Mouse (Mus musculus) layer of hippocampus, adult 9-10 months (tissue): ENCODE results near the gene Tspan5.

Experiments
- DNase-seq: peaks from one replicate; pipeline ENCODE4 v3.0.0; 2022; ENCODE audit warnings: low spot score

The Tspan5 gene

GRCm38 (mm10) chr3:138771549-138772333 lies 29.7 kb downstream of the Tspan5 start:
- DNase-seq = no peak

- no peak for DNase-seq
Observed at GRCm38 (mm10) chr3:138773871-138774606, 32.0 kb downstream of the Tspan5 start.

- no peak for DNase-seq
Observed at GRCm38 (mm10) chr3:138774607-138774943, 32.6 kb downstream of the Tspan5 start.

GRCm38 (mm10) chr3:138775926-138776715 lies 34.1 kb downstream of the Tspan5 start:
- DNase-seq = no peak

- DNase-seq = no peak
Observed at GRCm38 (mm10) chr3:138781492-138781891, 39.5 kb downstream of the Tspan5 start.

GRCm38 (mm10) chr3:138783859-138784640 lies 42.1 kb downstream of the Tspan5 start:
- no peak for DNase-seq

- no peak for DNase-seq
Observed at GRCm38 (mm10) chr3:138784641-138785025, 42.6 kb downstream of the Tspan5 start.

- DNase-seq = peak; percentile 50
Observed at GRCm38 (mm10) chr3:138787758-138788488, 45.9 kb downstream of the Tspan5 start.

GRCm38 (mm10) chr3:138788489-138788850 lies 46.5 kb downstream of the Tspan5 start:
- DNase-seq = no peak

GRCm38 (mm10) chr3:138789275-138789674 lies 47.3 kb downstream of the Tspan5 start:
- DNase-seq = no peak

GRCm38 (mm10) chr3:138794533-138794932 lies 52.5 kb downstream of the Tspan5 start:
- no peak for DNase-seq

GRCm38 (mm10) chr3:138795951-138796350 lies 54.0 kb downstream of the Tspan5 start:
- DNase-seq = no peak

GRCm38 (mm10) chr3:138796583-138796982 lies 54.6 kb downstream of the Tspan5 start:
- no peak for DNase-seq

GRCm38 (mm10) chr3:138800664-138801411 lies 58.8 kb downstream of the Tspan5 start:
- DNase-seq = no peak

- no peak for DNase-seq
Observed at GRCm38 (mm10) chr3:138801661-138802060, 59.7 kb downstream of the Tspan5 start.

GRCm38 (mm10) chr3:138802722-138803443 lies 60.9 kb downstream of the Tspan5 start:
- DNase-seq = no peak

GRCm38 (mm10) chr3:138803444-138804085 lies 61.6 kb downstream of the Tspan5 start:
- DNase-seq = no peak

- DNase-seq = no peak
Observed at GRCm38 (mm10) chr3:138804104-138805048, 62.4 kb downstream of the Tspan5 start.
